Mouse (Mus musculus): Measurements from ENCODE around the gene Cdc20.

DNA sequence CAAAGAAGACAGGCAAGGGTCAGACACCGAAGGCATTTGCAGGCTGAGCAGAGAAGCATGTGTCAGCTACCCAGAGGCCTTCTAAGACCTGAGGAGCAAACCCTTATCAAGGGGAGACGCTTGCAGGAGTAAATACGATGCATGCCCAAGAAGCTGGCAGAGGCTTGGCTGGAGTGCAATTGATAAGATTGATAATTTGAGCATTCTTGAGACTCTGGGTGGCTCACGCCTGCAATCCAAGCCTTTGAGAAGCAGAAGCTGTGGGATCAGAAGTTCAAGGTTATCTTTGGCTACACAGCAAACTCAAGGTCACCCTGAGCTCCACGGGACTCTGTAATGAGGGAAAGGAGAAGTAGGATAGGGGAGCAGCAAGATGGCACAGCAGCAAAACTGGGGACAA is 35.2 kb downstream of the Cdc20 start:
- TF ChIP-seq CTCF (IDR thresholded peaks at IDR 0.05; ENCODE audit: low read depth) = no peak
- no peak for TF ChIP-seq EP300 (IDR thresholded peaks at IDR 0.05; ENCODE audit: low read depth)
